Mouse (Mus musculus) 416B (cell line): ENCODE measurements around the gene Cntn4.

Source experiments
- DNase-seq: peaks from one replicate; pipeline ENCODE4 v3.0.0; 2011; ENCODE audit warnings: low read depth

The Cntn4 gene

DNA sequence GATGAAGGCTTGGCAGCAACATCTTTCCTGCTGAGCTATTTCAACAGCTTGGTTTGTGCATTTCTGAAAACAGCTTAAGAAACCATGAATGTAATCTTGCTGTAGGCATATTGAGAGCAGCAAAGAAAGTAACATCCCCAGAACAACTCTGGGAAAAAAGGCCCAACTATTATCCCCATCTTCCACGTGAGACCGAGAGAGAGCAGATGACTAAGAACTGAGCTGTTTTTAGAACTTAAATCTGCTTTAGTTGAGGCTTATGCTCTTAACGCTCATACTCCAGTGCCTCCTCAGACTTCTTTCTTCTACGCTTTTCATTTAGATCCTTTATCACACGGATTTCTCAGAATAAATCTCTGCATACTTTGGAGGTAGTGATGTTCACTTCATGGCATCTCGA lies 784.9 kb downstream of the Cntn4 start:
- no peak for DNase-seq

DNA sequence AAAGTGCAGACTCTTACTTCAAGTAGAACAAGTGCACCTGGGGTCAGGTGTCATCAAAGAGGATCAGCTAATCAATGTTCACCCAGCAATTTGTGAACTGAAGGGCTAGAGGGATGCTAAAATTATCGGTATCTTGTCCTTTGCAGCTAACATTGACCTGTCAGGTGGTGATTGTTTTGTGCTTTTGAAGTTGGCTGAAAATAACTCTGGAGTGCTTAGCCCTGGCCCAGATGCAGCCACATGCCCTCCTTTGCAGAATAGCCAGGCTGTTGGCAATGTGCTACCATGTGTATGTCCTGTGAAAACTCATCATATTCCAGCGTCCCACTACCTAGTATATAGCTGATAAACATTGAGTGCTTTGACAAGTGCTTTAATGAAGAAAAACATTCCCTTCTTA lies 786.4 kb downstream of the Cntn4 start:
- no peak for DNase-seq

DNA sequence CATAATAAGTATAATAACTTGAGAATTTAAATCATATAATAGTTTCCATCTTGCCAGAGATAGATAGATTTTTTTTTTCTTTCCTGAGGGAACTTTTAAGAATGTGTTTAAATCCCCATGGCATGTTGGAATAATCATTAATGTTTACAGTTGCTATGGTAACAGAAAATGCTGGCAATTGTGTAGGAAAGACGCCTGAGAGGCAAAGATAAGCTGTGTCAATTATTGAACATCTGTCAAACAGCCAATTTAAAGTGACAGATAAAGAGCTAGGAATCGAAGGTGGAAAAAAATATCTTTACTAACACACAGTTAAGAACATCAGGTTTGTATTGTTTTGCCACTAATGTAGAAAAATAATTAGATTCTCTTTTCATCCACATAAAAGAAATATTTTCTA lies 788.3 kb downstream of the Cntn4 start:
- no peak for DNase-seq

DNA sequence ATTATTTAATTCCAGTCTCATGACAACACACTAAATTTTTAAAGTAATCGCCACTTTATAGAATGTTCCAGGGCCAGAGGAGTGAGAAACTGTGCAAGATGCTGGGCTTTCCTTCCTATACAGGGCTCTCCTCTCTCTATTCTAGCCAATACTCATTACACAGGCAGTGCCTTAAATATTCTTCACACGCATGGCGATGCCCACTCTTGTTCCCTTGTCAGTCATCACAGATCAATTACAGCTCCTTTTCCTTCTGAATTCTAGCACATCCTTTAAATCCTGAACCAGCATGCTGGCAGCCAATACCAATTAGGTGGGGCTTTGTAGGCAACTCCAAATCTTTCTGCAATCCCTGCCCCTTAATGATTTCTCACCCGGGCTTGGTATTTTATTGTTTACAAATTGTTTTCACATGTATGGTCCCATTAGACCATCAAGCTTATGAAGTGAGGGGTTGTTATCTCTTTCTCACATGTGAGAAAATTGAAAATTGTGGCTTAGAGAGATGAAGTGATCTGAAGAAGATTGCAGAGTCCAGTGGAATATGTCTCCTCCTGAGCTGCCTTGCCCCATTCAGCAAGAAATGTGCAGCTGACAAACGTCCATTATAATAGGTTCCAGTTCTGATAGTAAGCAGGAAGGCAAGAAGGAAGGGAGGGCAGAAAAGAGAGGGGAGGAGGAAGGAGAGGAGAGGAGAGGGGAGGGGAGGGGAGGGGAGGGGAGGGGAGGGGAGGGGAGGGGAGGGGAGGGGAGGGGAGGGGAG lies 789.0 kb downstream of the Cntn4 start:
- DNase-seq, result no peak

DNA sequence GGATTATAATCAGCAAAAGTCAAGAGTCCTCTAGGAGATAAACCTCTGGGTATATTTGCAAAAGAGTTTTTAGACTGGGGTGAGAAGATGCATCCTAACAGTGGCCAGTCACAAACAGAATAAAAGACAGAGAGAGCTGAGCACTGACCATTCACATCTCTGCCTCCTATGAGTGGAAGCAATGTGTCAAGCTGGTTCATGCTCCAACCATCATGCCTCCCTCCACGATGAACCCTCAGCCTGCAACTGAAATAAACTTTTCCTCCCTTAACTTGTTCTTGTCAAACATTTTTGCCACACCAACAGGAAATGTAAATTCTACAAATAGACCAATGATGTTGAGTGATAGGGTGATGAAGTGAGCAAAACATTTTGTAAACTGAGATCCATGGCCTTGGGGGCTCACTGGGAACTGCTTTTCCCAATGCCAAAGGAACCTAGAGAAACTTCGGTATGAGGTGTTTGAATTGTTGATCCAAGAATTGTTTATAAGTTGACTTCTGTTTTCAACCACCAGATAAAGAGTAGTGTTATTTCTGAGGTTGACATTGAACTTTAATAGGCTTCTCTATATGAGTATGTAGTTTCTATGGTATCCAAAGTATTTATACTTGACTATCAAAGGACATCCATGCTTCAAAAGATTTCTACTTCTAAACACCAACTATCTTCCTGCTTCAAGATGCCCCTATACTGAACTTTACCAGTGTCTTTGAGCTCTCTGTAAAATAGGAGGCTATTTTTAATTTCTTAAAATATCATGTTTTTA lies 794.6 kb downstream of the Cntn4 start:
- DNase-seq, result no peak

DNA sequence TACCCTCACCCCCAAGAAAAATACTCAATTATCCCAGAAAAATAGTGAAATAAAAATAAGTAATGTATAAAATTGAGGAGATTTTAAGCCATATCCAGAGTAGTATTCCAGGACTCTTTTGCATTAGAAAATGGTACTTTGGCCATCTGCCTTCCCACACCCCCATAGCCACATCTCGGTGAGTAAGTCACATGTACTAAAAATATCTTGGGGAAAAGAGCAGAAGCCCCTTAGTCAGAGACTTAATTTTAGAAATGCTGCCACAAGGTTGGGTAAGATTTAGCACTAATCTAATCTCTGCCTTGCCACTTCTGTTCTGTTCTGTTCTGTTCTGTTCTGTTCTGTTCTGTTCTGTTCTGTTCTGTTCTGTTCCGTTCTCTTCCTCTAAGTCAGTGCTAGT lies 796.4 kb downstream of the Cntn4 start:
- no peak for DNase-seq

DNA sequence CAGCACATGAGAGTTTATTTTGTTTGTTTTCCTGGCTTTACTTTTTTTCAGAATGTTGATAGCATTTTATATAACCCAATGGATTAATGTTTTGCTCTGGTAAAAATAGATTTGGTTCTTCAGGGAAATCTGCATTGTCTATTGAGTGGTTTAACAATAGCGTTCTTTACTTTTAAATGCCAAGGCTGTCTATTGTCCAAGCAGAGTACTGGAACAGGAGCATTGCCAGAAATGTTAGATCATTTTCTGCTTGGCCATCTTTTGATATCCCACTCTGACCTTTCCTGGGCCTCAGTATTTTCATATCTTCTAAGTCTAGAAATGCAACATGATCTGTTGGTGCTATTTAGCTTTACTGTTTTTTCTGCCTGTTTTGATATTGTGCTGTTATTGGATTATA lies 804.1 kb downstream of the Cntn4 start:
- no peak for DNase-seq

DNA sequence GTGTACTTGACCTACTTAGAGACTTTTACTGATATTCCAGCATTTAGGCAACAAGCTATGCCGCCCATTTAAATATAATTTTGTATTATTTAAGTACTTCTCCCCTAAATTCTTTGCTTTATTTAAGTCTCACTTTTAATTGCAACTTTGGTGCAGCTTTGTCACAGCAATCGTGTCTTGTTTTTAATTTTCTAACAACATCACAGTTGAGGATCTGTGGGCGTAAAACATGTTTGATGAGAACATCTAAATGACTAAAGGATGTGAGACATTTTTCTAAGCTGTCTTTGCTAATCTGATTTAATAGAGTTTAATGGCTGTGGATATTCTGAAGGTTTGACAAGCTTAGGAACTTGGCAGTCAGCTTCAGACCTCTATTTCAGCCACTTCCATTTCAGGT lies 818.8 kb downstream of the Cntn4 start:
- DNase-seq, result no peak

DNA sequence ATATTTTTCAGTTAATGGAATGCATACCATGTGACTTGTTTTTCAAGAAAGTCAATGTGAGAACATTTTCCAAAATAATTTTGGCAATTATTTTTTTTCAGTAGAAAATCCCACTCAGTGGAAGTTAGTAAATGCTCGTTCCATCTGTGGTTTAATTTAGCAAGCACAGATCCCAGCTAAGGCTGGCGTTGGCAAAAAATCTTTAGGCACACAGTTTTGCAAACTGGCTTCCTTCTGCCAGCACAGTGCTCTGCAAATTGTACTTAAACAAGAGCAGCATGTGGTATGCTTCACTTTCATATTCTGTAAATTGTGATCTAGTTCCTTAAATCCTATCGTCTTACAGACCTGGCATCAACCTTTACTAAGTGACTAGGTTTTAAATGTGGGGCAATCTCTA lies 821.7 kb downstream of the Cntn4 start:
- no peak for DNase-seq

DNA sequence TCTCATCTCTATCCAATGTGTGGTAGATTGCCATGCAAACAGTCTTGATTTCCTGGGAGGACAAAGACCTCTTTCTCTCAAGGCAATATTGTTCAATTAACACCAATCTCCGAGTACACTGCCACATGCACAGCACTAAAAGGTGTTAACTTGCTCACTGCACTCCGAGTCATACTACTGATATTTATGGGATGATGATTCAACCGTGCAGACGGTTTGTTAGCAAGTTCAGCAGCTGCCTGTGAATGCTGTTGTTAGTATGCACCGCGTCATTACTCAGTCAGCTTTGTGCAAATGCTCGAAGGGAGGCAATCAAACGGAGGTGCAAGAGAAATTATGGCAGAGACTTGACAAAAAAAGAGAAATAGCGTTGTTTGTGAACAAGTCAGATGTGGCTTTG lies 826.5 kb downstream of the Cntn4 start:
- DNase-seq, result no peak

DNA sequence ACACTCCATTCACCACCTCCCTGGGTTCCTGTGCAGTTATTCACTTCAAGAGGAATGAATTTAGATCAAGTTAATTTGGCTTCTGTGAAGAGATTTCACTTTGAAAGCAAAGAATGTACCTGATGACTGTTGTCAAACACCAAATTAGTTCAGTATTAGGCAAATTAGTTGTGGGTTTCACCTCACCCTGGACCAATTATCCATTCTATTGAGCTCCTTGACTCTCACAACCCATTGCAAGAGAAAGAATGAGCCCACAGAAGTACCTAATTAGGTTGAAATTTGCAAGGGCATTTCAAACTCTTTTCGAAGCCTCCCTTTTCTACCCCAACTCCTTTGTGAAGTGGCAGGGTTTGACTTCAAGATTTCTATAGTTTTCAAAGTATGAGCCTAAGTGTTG lies 842.9 kb downstream of the Cntn4 start:
- no peak for DNase-seq

DNA sequence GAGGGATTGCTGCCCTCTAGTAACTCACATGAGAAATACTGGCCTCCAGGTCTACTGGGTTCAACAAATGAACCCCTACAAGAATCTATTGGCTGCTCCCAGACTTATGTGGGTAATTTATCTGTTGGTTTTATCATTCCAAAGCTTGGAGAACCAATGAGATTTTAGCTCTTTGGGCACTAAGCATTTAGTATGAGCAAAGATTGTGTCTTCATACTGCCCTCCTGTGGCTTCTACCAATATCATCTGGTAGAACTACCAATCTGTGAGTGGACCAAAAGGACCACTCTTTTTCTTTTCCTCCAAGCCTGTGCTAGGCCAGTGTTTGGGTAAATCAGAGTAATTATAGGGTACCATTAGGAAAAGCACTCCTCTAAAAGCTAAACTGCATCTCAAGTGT lies 866.0 kb downstream of the Cntn4 start:
- no peak for DNase-seq

DNA sequence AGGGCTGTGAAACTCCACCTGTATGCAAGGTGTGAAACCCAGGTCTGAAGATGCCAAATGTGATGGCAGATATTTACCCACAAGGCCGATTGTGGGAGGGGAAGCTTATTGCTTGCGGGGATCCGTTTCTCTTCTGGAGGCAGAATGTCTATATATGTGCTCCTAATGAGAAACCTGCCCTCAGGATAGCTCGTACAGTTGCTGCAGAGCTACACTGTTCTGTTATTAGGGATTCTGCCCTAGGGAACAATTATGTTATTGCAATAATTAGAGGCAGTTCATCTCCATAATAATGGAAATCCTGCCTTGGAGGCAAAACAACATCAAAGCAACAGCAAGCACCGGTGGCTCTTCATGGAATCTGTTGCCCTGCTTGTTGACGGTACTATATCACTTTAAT lies 884.2 kb downstream of the Cntn4 start:
- no peak for DNase-seq

DNA sequence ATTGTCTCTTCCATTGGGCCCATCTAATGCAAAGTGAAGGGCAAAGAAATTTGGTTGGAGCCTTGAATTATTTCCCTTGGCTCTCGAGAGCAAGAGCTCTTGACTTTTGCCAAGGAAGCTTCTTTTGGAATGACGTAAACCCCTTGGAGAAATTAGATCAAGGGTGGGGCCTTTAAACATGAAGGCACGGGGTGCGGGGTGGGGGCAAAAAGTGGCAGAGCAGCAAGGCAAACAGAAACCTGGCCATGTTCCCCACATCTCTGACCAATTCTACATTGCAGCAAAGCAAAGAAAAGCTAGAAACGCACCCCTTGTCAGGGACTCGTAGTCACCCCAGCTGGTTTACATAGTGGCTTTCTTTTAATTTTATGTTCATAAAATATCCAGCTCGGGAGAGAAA lies 887.9 kb downstream of the Cntn4 start:
- no peak for DNase-seq

DNA sequence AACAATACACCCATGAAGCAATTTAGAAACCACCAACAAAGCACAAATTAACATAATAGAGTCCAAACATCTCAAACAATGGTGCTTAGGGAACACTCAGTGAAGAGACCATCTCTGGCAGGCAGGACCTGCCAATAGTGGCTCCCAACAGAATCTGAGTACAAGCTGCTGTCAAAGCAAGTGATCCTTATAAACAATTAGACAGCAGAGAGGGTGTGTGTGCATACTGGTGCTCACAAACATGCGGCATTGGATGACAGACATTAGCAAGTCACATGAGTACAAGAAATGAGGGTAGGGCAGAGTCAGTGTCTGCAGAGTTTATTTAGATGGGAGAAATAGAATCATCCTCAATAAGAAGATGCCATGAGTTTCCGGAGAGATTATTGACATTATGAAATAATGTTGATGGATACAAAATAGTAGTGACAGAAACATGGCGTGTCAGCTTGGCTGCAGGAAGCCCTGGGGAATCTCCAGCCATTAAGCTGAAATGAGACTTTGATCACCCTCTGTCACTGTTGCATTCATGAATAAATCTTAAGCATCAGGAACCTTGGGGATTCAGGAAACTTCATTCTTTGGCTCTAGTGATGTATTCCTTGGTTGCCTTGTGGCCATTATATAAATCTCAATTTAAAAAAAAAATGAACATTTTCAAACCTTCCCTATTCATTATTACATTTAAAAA lies 888.5 kb downstream of the Cntn4 start:
- no peak for DNase-seq

DNA sequence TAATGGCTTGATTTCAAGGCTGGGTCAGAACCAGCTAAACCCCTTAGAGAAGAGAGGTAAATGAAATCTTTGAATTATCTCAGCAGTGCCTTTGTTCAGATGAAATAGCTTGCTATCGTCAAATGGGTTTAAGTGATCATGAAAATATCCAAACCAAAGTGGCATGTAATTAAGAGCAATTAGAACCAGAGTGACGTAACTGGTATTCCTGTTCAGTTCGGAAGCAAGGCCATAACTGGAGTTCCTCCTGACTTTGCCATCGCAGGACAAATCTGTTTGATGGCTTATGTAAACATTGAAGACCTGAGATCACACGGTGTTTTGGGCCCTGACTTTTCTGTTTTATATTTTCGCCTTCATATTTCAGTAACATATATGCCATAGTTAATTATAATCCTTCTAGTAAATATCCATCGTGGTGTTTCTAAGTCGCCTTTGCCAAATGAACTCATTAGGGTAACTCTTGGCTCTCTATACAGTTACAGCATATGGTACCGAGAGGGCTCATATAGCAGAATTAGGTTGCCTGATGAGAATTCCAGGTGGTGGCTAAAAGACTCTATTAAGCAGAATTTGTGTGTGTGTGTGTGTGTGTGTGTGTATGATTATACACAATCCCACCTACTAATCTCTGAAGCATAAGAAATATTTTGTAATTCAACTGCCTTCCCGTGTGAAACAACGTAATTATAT lies 889.6 kb downstream of the Cntn4 start:
- DNase-seq, result no peak

DNA sequence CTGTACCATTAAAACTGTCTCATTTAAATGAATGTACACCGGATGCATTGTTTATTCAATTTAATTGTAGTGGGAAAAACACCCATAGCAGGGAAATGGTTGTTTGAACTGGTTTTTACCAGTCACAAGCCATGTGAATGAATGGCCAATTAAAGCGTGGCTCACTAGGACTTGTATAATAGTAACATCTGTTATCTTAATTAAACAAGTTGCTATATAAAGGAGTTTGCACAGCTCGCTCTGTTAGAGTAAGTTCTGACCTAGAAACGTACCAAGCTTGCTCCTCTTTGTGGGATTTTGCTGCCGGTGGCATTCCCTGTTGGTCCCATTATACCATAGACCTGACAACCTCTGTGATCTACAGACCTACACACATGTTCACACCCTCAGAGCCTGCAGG lies 902.7 kb downstream of the Cntn4 start:
- no peak for DNase-seq

DNA sequence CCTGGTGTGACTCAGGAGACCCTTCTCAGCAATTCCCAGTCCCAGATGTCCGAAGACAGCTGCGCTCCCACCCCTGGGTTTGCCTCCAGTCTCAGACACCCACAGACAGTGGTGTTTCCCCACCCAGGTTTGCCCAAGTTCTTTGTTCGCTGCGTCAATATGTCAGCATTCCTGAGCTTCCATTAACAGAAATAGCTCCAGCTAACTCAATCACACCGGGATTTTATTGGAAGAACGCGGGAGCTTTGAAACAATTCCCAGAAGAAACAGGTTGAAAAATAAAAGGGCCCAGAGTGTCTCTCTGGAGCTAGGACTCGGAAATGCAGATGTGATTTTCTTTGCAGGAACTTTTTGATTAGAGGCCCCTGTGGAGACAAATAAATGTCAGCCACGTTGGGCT lies 916.3 kb downstream of the Cntn4 start:
- no peak for DNase-seq

DNA sequence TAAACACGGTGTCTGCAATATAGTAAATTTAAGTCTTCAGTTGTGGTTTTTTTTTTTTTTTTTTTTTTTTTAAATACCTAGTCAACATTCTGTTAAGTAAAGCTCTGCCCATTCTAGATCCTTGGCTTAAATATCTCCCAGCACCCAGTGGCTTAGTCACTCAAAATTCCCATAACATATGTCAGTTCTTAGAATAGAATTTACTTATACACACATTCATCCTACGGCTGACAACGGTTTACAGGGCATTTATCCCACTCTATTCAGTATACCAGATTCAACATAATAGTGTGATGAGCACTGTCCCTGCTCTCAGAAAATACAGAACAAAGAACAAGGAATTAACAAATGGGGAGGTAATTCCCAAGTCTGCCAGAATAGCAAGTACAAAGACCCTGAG lies 939.6 kb downstream of the Cntn4 start:
- DNase-seq, result no peak

DNA sequence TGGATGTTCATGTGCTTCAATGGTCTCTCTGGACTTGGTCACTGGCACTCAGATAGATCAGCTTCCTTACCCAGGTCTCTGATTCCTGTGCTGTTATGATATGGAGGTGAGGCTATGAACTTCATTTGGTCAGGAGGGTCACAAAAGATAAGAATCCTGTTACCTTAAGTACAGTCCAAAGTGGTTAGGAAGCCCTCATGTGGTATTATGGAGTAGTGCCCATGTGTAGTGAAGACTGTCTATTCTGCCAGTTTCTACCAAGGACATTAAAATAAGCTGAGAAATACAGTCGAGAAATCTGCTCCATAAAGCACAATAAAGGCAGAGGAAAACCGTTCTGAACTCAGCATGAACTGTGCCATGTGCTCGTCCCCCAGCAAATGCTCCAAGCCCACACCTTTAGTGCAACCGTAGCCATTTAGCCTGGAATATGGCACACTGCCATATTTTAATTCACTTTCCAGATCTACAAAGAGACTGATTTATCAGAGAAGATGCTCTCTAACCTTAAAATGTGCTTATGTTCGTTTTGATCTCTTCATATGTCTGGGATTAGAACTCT lies 943.8 kb downstream of the Cntn4 start:
- DNase-seq, result no peak

DNA sequence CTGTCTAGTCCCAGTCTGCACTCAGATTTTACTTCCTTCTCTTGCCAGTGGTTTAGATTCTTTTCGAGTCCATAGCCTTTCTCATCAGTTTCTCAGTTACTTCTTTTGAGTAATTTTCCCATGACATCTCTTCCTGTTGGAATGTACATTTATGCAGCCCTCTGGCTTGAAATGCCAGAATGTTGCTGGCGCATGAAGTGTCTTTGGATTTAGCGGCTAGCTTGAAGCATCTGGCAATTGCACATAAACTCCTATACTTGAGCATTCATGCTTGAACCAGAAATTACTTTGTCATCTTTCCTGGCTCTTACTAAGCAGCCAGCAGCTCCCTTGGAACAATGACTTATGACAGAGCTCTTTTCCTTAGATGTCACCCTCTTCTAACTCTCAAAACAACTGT lies 965.6 kb downstream of the Cntn4 start:
- no peak for DNase-seq

DNA sequence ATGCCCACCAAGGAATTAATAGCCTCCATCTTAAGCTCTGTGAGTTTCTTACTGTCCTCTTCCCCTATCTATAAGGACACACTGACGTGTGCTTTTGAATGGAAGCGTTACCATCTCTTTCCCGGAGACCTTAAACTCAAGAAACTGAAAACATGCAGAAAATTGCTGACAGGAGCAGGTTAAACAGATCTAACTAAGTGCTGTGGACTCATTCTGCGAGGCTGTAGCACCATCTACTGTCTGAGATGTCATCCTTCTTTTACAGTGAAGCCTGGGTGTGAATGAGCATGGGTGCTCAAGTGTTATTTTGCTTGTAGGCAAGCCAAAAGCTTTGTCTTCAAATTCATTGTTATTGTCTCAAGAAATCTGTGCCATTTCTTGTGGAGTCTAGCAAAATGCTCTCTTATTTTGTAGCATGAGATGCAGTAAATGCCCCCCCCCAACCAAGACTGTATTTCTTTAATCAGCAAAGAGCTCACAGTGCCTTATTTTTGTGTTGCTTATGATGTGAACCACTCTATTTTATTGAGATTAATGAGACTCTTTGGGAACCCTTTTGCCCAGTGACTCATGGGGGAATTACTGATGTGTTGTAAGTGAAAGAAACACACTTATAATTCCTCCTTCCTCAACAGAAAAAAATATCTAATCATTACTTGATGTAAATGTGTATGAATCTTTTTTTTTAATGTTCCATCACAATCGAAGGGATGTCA lies 968.2 kb downstream of the Cntn4 start:
- peak; percentile 48 for DNase-seq
